Mouse (Mus musculus) heart, postnatal 0 days (tissue): ENCODE results near the gene Sorcs2.

Experiments used
- CTCF ChIP-seq: IDR thresholded peaks from 2 replicates; pipeline ENCODE4 v1.5.1; 2016; ENCODE audit warnings: antibody characterized with exemption, control low read depth, low read depth
- EP300 ChIP-seq: IDR thresholded peaks from 2 replicates; pipeline ENCODE4 v1.6.1; 2016; ENCODE audit warnings: antibody characterized with exemption, low read depth

DNA sequence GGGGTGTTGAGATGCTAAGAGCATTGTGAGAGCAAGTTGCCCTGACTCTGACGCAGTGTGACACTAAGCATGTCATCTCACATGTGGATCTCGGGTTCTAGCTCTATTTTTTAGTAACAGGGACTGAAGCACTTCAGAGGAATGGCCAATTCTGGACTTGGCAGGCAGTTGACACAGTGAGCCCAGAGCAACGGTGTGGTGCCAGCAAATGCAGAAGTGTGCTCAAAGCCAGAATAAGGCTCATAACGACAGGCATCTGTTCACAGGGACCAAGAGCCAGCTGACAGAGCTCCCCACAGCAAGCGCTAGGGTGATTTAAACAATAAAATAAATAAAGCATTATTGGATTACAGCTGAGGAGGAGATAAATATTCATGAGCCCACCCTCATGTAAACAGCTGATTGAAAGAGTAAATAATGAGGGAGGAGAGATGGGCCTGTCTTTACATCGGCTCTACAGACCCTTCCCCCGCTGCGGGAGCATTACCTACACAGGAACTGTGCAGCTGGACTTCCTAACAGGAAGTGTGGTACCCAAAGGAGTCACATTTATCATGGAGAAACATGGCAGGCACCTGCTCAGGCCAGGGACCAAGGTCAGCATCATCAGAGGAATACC, 267.4 kb downstream of the Sorcs2 start:
- TF ChIP-seq CTCF, result no peak
- no peak for TF ChIP-seq EP300
